Mouse (Mus musculus) A20 (cell line): ENCODE data around the gene Sos1.

Source experiments
- DNase-seq: peaks from one replicate; pipeline ENCODE4 v3.0.0-alpha.2; 2011; ENCODE audit warnings: low read depth, low spot score

Sos1 gene

GRCm38 (mm10) chr17:80496185-80496584, 15.9 kb upstream of the Sos1 start:
- no peak for DNase-seq

GRCm38 (mm10) chr17:80493891-80494290, 13.6 kb upstream of the Sos1 start:
- no peak for DNase-seq

GRCm38 (mm10) chr17:80492811-80493210, 12.6 kb upstream of the Sos1 start:
- no peak for DNase-seq

- no peak for DNase-seq
Measured at GRCm38 (mm10) chr17:80492274-80492673, 12.0 kb upstream of the Sos1 start.

GRCm38 (mm10) chr17:80490166-80490565, 9.9 kb upstream of the Sos1 start:
- no peak for DNase-seq

- DNase-seq: no peak
Measured at GRCm38 (mm10) chr17:80488918-80489317, 8.7 kb upstream of the Sos1 start.

- no peak for DNase-seq
Measured at GRCm38 (mm10) chr17:80485160-80485559, 4.9 kb upstream of the Sos1 start.

GRCm38 (mm10) chr17:80480855-80481224, 587 bp upstream of the Sos1 start:
- DNase-seq: peak; percentile 65

- peak; percentile 86 for DNase-seq
Measured at GRCm38 (mm10) chr17:80479295-80480030, 790 bp downstream of the Sos1 start.

- peak; percentile 77 for DNase-seq
Measured at GRCm38 (mm10) chr17:80477679-80478078, 2.6 kb downstream of the Sos1 start.

GRCm38 (mm10) chr17:80476496-80476895, 3.8 kb downstream of the Sos1 start:
- no peak for DNase-seq

- DNase-seq: no peak
Measured at GRCm38 (mm10) chr17:80471056-80471802, 9.0 kb downstream of the Sos1 start.

GRCm38 (mm10) chr17:80468417-80468894, 11.8 kb downstream of the Sos1 start:
- DNase-seq: peak; percentile 83

GRCm38 (mm10) chr17:80460258-80460657, 20.0 kb downstream of the Sos1 start:
- no peak for DNase-seq

- DNase-seq: peak; percentile 69
Measured at GRCm38 (mm10) chr17:80455648-80456047, 24.6 kb downstream of the Sos1 start.

GRCm38 (mm10) chr17:80450426-80451030, 29.7 kb downstream of the Sos1 start:
- no peak for DNase-seq

GRCm38 (mm10) chr17:80446470-80446869, 33.8 kb downstream of the Sos1 start:
- no peak for DNase-seq

GRCm38 (mm10) chr17:80445433-80445832, 34.8 kb downstream of the Sos1 start:
- no peak for DNase-seq

- DNase-seq: no peak
Measured at GRCm38 (mm10) chr17:80435680-80436079, 44.6 kb downstream of the Sos1 start.

- no peak for DNase-seq
Measured at GRCm38 (mm10) chr17:80434430-80434829, 45.8 kb downstream of the Sos1 start.

GRCm38 (mm10) chr17:80431997-80432396, 48.3 kb downstream of the Sos1 start:
- DNase-seq: no peak

GRCm38 (mm10) chr17:80427966-80428365, 52.3 kb downstream of the Sos1 start:
- no peak for DNase-seq

GRCm38 (mm10) chr17:80426901-80427300, 53.4 kb downstream of the Sos1 start:
- no peak for DNase-seq
